Comparison of ENCODE assay signal across 9 mouse cellular contexts in the genomic region with DNA sequence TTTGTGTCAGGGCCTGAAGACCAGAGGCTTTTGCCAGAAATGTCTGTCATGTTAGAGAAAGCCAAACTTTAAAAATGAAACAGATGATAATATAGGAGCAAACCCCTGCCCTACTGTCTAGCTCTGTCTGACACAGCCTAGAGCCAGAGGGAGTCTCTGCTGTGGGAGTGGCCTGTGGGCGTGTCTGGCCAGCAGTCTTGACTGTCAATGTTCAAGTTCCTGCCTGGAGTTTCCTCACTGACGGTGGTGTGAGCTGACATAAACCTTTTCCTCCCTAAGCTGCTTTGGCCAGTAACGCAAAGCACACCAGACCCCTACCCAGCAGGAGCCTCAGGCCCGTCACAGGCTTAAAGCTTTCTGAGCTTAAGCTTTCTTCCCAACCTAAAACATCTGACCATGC. TPM values are rescaled to one million over a fixed set of nuclear protein-coding genes. Genes with fewer than 3 reads are reported as not detected.
DNase-seq lines count a peak whose midpoint lies in the region; ATAC-seq lines count a peak whose summit lies in the region.
"Had no signal": no experiment of that assay in that cellular context is flagged by ENCODE, and none has a peak within 500 bp of the region (broad histone marks: within the 10 kb centered on the region; RNA-seq: fewer than 3 reads in every experiment).

No protein-coding gene starts in this region.

- H3K4me3 ChIP-seq in intestine, embryonic 16.5 days (ENCODE audit: low read length) = no peak overlapping the region
- H3K4me3 ChIP-seq: midbrain, embryonic 15.5 days had no signal

- no peak overlapping the region for H3K27ac ChIP-seq in intestine, embryonic 16.5 days (ENCODE audit: low read length)
- H3K27ac ChIP-seq: midbrain, embryonic 15.5 days had no signal

- no peak overlapping the region for H3K4me2 ChIP-seq in intestine, embryonic 16.5 days (ENCODE audit: low read depth, low read length)
- H3K4me2 ChIP-seq: midbrain, embryonic 15.5 days had no signal

- H3K36me3 ChIP-seq in intestine, embryonic 16.5 days (ENCODE audit: control insufficient read depth, insufficient read depth, low read length) = peaks cover 7% of the 10 kb centered on the region; the same call in 1 of the 2 replicates

- H3K9ac ChIP-seq in intestine, embryonic 16.5 days (ENCODE audit: low read depth, low read length) = no peak overlapping the region
- H3K9ac ChIP-seq: midbrain, embryonic 15.5 days had no signal

- peaks cover 4% of the 10 kb centered on the region; the same call in 1 of the 2 replicates for H3K4me1 ChIP-seq in intestine, embryonic 16.5 days (ENCODE audit: control insufficient read depth, insufficient read depth, low read length)

- intact Hi-C loops in gastrocnemius, postnatal 14 days (cut with DNase I; ENCODE audit: low total_unique reads) = no loop called here

- H3K9me3 ChIP-seq in intestine, embryonic 16.5 days (ENCODE audit: control insufficient read depth, low read length) = no peaks in the 10 kb centered on the region
- H3K9me3 ChIP-seq: midbrain, embryonic 15.5 days had no signal

- 34% methylated on average over 4 of the region's 4 CpGs for WGBS in intestine, embryonic 16.5 days

- peak; percentile 41 for DNase-seq in gastrocnemius, postnatal 14 days
- no peak for DNase-seq in gastrocnemius, adult 18-20 months (ENCODE audit: low spot score)
- DNase-seq in adrenal gland, adult 8-10 months = peak; percentile 37
- peak; percentile 53 for DNase-seq in lung, postnatal 25 days (ENCODE audit: low spot score)
- no peak for DNase-seq in cerebellum, postnatal 4 days (ENCODE audit: low spot score in 2 of 2)
- no peak for DNase-seq in layer of hippocampus, adult 8-10 months (ENCODE audit: low spot score in 2 of 2)

- no peaks in the 10 kb centered on the region for H3K27me3 ChIP-seq in intestine, embryonic 16.5 days (replicated peaks; ENCODE audit: control insufficient read depth, insufficient read depth, low read length)
- H3K27me3 ChIP-seq: midbrain, embryonic 15.5 days had no signal

- ATAC-seq in intestine, embryonic 16.5 days = peak; percentile 86
- ATAC-seq in activated CD4-positive, CD25-positive, alpha-beta regulatory T cell, adult 4 months = no peak
- ATAC-seq: midbrain, embryonic 15.5 days had no signal

RNA-seq across cellular contexts. Expression of gene Zbtb43, which starts 16.2 kb away (rescaled TPM):
- 10 to 100 TPM; 14.6 to 17.4 TPM for total RNA-seq in gastrocnemius, postnatal 14 days (2021)
- 10 to 100 TPM; 10.3 to 12.7 TPM for total RNA-seq in gastrocnemius, adult 18-20 months (2021)
- total RNA-seq in adrenal gland, adult 8-10 months (2022) = 10 to 100 TPM; 18.1 to 24.5 (median 22.5) TPM
- polyA plus RNA-seq in intestine, embryonic 16.5 days (2015; fragmentation: Nextera tagmentation; extraction: Ambion mirVana) = 10.8 and 13.5 TPM in 2 replicates
- polyA plus RNA-seq in activated CD4-positive, CD25-positive, alpha-beta regulatory T cell, adult 4 months (2017; shearing (Covaris generic)) = 10 to 100 TPM; 16.4 TPM
- total RNA-seq in layer of hippocampus, adult 8-10 months (2022) = 10 to 100 TPM; 23.7 to 30.1 (median 25.5) TPM

RNA-seq across cellular contexts. Expression of gene Zbtb34, which starts 21.0 kb away (rescaled TPM):
- total RNA-seq in gastrocnemius, postnatal 14 days (2021) = 1 to 10 TPM; 6.4 to 8.5 TPM
- total RNA-seq in gastrocnemius, adult 18-20 months (2021) = 1 to 10 TPM; 2.9 to 3.0 TPM
- 10 to 100 TPM in 1 of 4 experiments, 1 to 10 TPM in 3; 6.9 to 12.1 (median 8.7) TPM for total RNA-seq in adrenal gland, adult 8-10 months (2022)
- polyA plus RNA-seq in intestine, embryonic 16.5 days (2015; fragmentation: Nextera tagmentation; extraction: Ambion mirVana) = 2.8 and 3.9 TPM in 2 replicates
- polyA plus RNA-seq in activated CD4-positive, CD25-positive, alpha-beta regulatory T cell, adult 4 months (2017; shearing (Covaris generic)) = 1 to 10 TPM in 1 of 2 experiments, under 1 TPM in 1; 0.66 to 1.2 TPM
- total RNA-seq in layer of hippocampus, adult 8-10 months (2022) = 10 to 100 TPM; 12.1 to 15.1 (median 12.9) TPM

Comparison
In these comparisons a context has a peak if more than half of its experiments do, and no peak if none do; other contexts are left out.
1. DNase-seq: peak in gastrocnemius, postnatal 14 days (single experiment), adrenal gland, adult 8-10 months (single experiment) and lung, postnatal 25 days (single experiment); none in gastrocnemius, adult 18-20 months (single experiment), cerebellum, postnatal 4 days (0 of 2) and layer of hippocampus, adult 8-10 months (0 of 2).